Mouse (Mus musculus) kidney, embryonic 16.5 days (tissue): ENCODE results near the gene Olfr372. TPM values are rescaled to one million over a fixed set of nuclear protein-coding genes. Genes with fewer than 3 reads are reported as not detected.
"Not testable (repeated sequence)": the region's sequence is repeated elsewhere in the genome, so short reads cannot be mapped to it uniquely, and the experiment has no call there.

Source experiments
- ATAC-seq: fragments of 200-750 bp; cut with Nextera tagmentation; 2 replicates; pipeline ENCODE4 v1.8.0; 2017; ENCODE audit warnings: moderate TSS enrichment; ENCODE audit not compliant: low FRiP score, low TSS enrichment
- H3K27ac ChIP-seq: fragments of 300-500 bp; sonication (generic); 2 replicates; pipeline ENCODE4 v1.5.1; 2014; ENCODE audit warnings: low read length
- H3K27me3 ChIP-seq: fragments of 300-500 bp; sonication (generic); 2 replicates; pipeline ENCODE4 v1.6.1; 2014; ENCODE audit warnings: low read length, control low read depth, mixed read lengths; ENCODE audit not compliant: insufficient read depth
- H3K36me3 ChIP-seq: fragments of 300-500 bp; sonication (generic); 2 replicates; pipeline ENCODE4 v1.6.1; 2014; ENCODE audit warnings: low read length, control low read depth, mixed read lengths; ENCODE audit not compliant: insufficient read depth
- H3K4me1 ChIP-seq: fragments of 300-500 bp; sonication (generic); 2 replicates; pipeline ENCODE4 v1.6.1; 2014; ENCODE audit warnings: low read length, control low read depth, mixed read lengths; ENCODE audit not compliant: insufficient read depth
- H3K4me2 ChIP-seq: fragments of 300-500 bp; sonication (generic); replicated peaks from 2 replicates; pipeline ENCODE4 v1.6.1; 2014; ENCODE audit warnings: low read depth, low read length
- H3K4me3 ChIP-seq: fragments of 300-500 bp; sonication (generic); 2 replicates; pipeline ENCODE4 v1.5.1; 2014; ENCODE audit warnings: mild to moderate bottlenecking, low read length
- H3K9ac ChIP-seq: fragments of 300-500 bp; sonication (generic); replicated peaks from 2 replicates; pipeline ENCODE4 v1.6.1; 2014; ENCODE audit warnings: low read length
- H3K9me3 ChIP-seq: fragments of 300-500 bp; sonication (generic); 2 replicates; pipeline ENCODE4 v1.6.1; 2016; ENCODE audit warnings: low read length, control low read depth
- WGBS: fragments of 180-500 bp; shearing (Covaris S2); extraction: QIAGEN DNeasy Blood & Tissue Kit; methylation state at CpG from one replicate; pipeline ENCODE4 v1.1.7; 2014; 5-methylcytosine and 5-hydroxymethylcytosine counted together
- polyA plus RNA-seq: library from polyadenylated mRNA; unstranded; fragments of >200 nt; fragmentation: Nextera tagmentation; extraction: Ambion mirVana; gene quantifications from 2 replicates; pipeline ENCODE4 v1.2.1, GENCODE M21; 2015

The Olfr372 gene
- polyA plus RNA-seq, 1 experiment from 2014 or later = not detected

- ATAC-seq = no peak
- WGBS = 71% methylated on average over 2 of the region's 2 CpGs
- no peak overlapping the region for H3K9ac ChIP-seq
Observed at GRCm38 (mm10) chr8:72018141-72018540, 22.9 kb upstream of the Olfr372 start.

DNA sequence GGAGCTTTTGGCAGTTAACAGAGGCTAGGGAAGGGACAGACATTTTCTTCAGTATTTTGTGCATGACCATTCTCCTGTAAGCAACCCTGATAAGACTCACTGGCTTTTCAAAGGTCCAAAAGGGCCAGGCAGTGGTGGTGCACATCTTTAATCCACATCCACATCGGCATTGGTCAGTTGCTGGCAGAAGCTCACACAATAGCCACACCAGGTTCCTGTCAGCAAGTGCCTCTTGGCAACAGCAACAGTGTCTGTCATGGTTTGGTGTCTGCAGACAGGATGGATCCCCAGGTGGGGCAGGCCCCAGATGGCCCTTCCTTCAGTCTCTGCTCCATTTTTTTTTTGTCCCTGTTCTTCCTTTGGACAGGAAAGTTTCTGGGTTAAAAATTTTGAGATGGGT, 22.0 kb upstream of the Olfr372 start:
- H3K4me3 ChIP-seq, ATAC-seq: not testable (repeated sequence)
- 83% methylated on average over 1 of the region's 1 CpGs for WGBS

More at GRCm38 (mm10) chr8:72018141-72018540, 22.9 kb upstream of the Olfr372 start:
- Histone ChIP-seq H3K27me3 (no peaks in the 10 kb centered on the region), H3K4me1 (no peaks in the 10 kb centered on the region), H3K4me2 (no peak overlapping the region), H3K4me3 (no peak overlapping the region), H3K27ac (no peak overlapping the region), H3K36me3 (no peaks in the 10 kb centered on the region), H3K9me3 (no peaks in the 10 kb centered on the region)

DNA sequence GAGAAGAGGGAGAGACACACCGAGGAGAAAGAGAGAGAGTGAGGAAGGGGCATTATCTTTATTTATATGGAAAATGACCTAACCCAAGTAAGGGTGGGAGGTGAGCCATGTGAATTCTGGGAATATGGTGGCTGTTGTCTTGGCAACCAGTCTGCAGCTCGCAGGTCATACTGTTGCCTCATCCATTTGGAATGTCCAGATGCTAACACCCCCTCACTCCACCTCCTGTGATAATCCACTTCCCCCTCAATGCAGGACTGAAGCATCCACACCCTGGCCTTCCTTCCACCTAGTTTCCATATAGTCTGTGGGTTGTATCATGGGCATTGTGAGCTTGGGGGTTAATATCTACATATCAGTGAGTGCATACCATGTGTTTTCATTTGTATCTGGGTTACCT, 21.2 kb upstream of the Olfr372 start:
- ATAC-seq = no peak
- Histone ChIP-seq H3K4me3 (no peak overlapping the region), H3K4me1 (no peaks in the 10 kb centered on the region)

More for the DNA sequence above, 22.0 kb upstream of the Olfr372 start:
- H3K4me2 ChIP-seq, H3K36me3 ChIP-seq, H3K9ac ChIP-seq, H3K27ac ChIP-seq, H3K9me3 ChIP-seq, H3K4me1 ChIP-seq, H3K27me3 ChIP-seq: not testable (repeated sequence)

DNA sequence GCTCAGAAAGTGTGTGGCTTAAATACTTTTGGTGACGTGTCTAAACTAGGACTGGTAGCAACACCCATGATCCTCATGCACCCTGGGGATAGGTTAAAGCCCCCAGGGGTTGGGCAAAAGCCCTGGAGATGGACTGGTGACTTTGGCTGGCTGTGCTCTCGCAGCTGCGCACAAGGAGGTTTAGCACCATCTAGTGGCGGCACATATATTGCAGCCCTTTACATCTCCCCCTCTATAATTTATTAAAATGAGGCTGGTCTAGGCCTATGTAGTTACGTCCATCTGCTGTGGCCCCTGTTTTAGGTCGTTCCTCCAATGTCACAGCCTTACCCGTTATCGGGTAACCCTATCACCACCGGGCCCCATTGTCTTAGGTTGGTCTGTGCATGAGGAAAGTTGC, 16.1 kb upstream of the Olfr372 start:
- not testable (repeated sequence) for H3K4me3 ChIP-seq, H3K36me3 ChIP-seq, H3K27me3 ChIP-seq, H3K4me1 ChIP-seq, H3K9ac ChIP-seq, H3K9me3 ChIP-seq, ATAC-seq, H3K27ac ChIP-seq, H3K4me2 ChIP-seq
- WGBS = 10% methylated on average over 4 of the region's 9 CpGs

More for the DNA sequence above, 21.2 kb upstream of the Olfr372 start:
- H3K9me3 ChIP-seq = no peaks in the 10 kb centered on the region
- no peaks in the 10 kb centered on the region for H3K36me3 ChIP-seq
- H3K27me3 ChIP-seq = no peaks in the 10 kb centered on the region
- no peak overlapping the region for H3K4me2 ChIP-seq
- H3K9ac ChIP-seq = no peak overlapping the region
- 53% methylated on average over 2 of the region's 2 CpGs for WGBS
- H3K27ac ChIP-seq = no peak overlapping the region

DNA sequence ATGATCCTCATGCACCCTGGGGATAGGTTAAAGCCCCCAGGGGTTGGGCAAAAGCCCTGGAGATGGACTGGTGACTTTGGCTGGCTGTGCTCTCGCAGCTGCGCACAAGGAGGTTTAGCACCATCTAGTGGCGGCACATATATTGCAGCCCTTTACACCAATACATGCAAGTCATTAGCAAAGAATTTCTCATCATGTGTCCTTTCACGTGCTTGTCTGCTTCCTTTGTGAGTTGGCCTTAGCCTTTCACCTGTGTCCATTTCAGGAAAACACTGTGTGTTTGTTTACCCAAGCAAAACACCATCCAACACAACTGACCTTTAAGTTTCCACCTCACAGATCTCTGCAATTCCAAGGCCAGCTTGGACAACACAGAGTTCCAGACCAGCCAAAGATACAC, 8.1 kb upstream of the Olfr372 start:
- 37% methylated on average over 2 of the region's 4 CpGs for WGBS
- not testable (repeated sequence) for H3K4me2 ChIP-seq, ATAC-seq, H3K9me3 ChIP-seq, H3K27ac ChIP-seq, H3K4me3 ChIP-seq, H3K36me3 ChIP-seq, H3K9ac ChIP-seq, H3K27me3 ChIP-seq, H3K4me1 ChIP-seq

- no peak overlapping the region for H3K4me3 ChIP-seq
- no peak overlapping the region for H3K27ac ChIP-seq
- no peaks in the 10 kb centered on the region for H3K4me1 ChIP-seq
- no peak overlapping the region for H3K4me2 ChIP-seq
- no peaks in the 10 kb centered on the region for H3K36me3 ChIP-seq
- H3K9ac ChIP-seq = no peak overlapping the region
- no peaks in the 10 kb centered on the region for H3K27me3 ChIP-seq
- WGBS = 79% methylated on average over 1 of the region's 1 CpGs
- no peaks in the 10 kb centered on the region for H3K9me3 ChIP-seq
- no peak for ATAC-seq
Observed at GRCm38 (mm10) chr8:72042493-72042892, 1.5 kb downstream of the Olfr372 start.

GRCm38 (mm10) chr8:72054633-72055032, 13.6 kb downstream of the Olfr372 start:
- not testable (repeated sequence) for H3K4me1 ChIP-seq, ATAC-seq, H3K9me3 ChIP-seq, H3K4me3 ChIP-seq, H3K9ac ChIP-seq, H3K36me3 ChIP-seq, H3K4me2 ChIP-seq, H3K27ac ChIP-seq, H3K27me3 ChIP-seq

DNA sequence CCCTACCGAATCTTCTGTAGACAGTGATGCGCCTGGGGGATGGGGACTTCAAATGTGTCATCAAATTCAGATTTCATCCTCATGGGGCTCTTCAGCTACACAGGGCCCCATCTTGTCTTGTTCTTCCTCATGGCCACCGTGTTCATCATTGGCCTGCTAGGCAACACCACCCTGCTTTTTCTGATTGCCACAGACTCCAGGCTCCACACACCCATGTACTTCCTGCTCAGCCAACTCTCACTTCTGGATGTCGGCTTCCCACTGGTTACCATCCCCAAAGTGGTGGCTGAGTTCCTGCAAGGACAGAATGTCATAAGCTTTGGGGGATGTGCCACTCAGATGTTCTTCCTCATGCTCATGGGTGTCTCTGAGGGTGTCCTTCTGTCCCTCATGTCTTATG, 16.6 kb downstream of the Olfr372 start:
- WGBS = 99% methylated on average over 3 of the region's 4 CpGs

GRCm38 (mm10) chr8:72066819-72067399, 25.9 kb downstream of the Olfr372 start:
- not testable (repeated sequence) for H3K9me3 ChIP-seq, H3K4me3 ChIP-seq, H3K27me3 ChIP-seq, H3K4me2 ChIP-seq, H3K36me3 ChIP-seq, H3K9ac ChIP-seq, ATAC-seq, H3K4me1 ChIP-seq, H3K27ac ChIP-seq
- WGBS = 76% methylated on average over 1 of the region's 1 CpGs

More for the DNA sequence above, 16.6 kb downstream of the Olfr372 start:
- H3K36me3 ChIP-seq, H3K9ac ChIP-seq, H3K27me3 ChIP-seq, H3K9me3 ChIP-seq, H3K27ac ChIP-seq, H3K4me1 ChIP-seq, ATAC-seq, H3K4me3 ChIP-seq, H3K4me2 ChIP-seq: not testable (repeated sequence)

DNA sequence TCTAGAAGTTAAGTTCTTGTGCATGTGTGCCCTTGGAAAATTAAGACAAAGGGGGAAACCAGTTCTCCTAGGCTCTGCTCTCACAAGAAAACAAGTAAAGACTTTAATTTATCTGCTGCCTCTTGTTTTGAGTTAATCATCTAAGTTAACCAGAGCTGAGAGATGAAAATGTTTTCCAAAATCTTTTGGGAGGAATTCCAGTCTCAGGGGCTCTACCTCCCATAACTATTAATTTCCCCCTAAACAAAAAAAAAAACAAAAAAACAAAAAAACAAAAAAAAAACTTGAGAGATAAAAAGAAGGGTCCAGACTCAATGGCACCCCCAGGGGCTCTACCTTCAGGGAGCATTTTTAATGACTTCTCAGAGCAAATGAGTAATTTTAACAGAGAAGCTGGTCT, 41.9 kb downstream of the Olfr372 start, which contains the start of gene Olfr373:
Gene Olfr373, plus strand, starts transcription at position 301 of the 400 bp plus-strand sequence.
- not testable (repeated sequence) for H3K36me3 ChIP-seq, ATAC-seq

More for the DNA sequence above, 41.9 kb downstream of the Olfr372 start, which contains the start of gene Olfr373:
- H3K27ac ChIP-seq, H3K4me1 ChIP-seq, H3K4me3 ChIP-seq, H3K9me3 ChIP-seq, H3K4me2 ChIP-seq, H3K9ac ChIP-seq, H3K27me3 ChIP-seq: not testable (repeated sequence)
